Mouse (Mus musculus): Measurements from ENCODE around the gene Abtb2. TPM values are rescaled to one million over a fixed set of nuclear protein-coding genes. Genes with fewer than 3 reads are reported as not detected.

The Abtb2 gene
- polyA plus RNA-seq, 1 experiment from 2014 or later = 4.5 TPM

- 65% methylated on average over 8 of the region's 8 CpGs for WGBS
- Histone ChIP-seq H3K27me3 (replicated peaks) (no peaks in the 10 kb centered on the region), H3K9me3 (no peaks in the 10 kb centered on the region), H3K36me3 (no peaks in the 10 kb centered on the region), H3K9ac (no peak overlapping the region), H3K4me3 (replicated peaks) (no peak overlapping the region), H3K4me2 (no peak overlapping the region), H3K4me1 (no peaks in the 10 kb centered on the region; the same call in 1 of the 2 replicates), H3K27ac (no peak overlapping the region)
- ATAC-seq (ENCODE audit: insufficient read depth, low FRiP score, low read depth) = no peak
Measured at GRCm38 (mm10) chr2:103667962-103668815, 102.1 kb downstream of the Abtb2 start.

GRCm38 (mm10) chr2:103668939-103669338 is 102.8 kb downstream of the Abtb2 start:
- Histone ChIP-seq H3K27me3 (replicated peaks) (no peaks in the 10 kb centered on the region), H3K4me3 (replicated peaks) (no peak overlapping the region), H3K27ac (no peak overlapping the region), H3K9ac (no peak overlapping the region), H3K4me1 (no peaks in the 10 kb centered on the region; the same call in 1 of the 2 replicates), H3K36me3 (no peaks in the 10 kb centered on the region), H3K9me3 (no peaks in the 10 kb centered on the region), H3K4me2 (no peak overlapping the region)
- no peak for ATAC-seq (ENCODE audit: insufficient read depth, low FRiP score, low read depth)
- 74% methylated on average over 8 of the region's 8 CpGs for WGBS

GRCm38 (mm10) chr2:103669561-103669960 is 103.5 kb downstream of the Abtb2 start:
- Histone ChIP-seq H3K9me3 (no peaks in the 10 kb centered on the region), H3K9ac (no peak overlapping the region), H3K36me3 (no peaks in the 10 kb centered on the region), H3K4me3 (replicated peaks) (no peak overlapping the region), H3K4me1 (no peaks in the 10 kb centered on the region; the same call in 1 of the 2 replicates), H3K27ac (no peak overlapping the region), H3K4me2 (no peak overlapping the region), H3K27me3 (replicated peaks) (no peaks in the 10 kb centered on the region)
- WGBS = 91% methylated on average over 4 of the region's 4 CpGs
- no peak for ATAC-seq (ENCODE audit: insufficient read depth, low FRiP score, low read depth)

GRCm38 (mm10) chr2:103670276-103670680 is 104.2 kb downstream of the Abtb2 start:
- Histone ChIP-seq H3K36me3 (no peaks in the 10 kb centered on the region), H3K27me3 (replicated peaks) (no peaks in the 10 kb centered on the region), H3K27ac (no peak overlapping the region), H3K4me3 (replicated peaks) (no peak overlapping the region), H3K4me2 (no peak overlapping the region), H3K9ac (no peak overlapping the region), H3K9me3 (no peaks in the 10 kb centered on the region), H3K4me1 (no peaks in the 10 kb centered on the region; the same call in 1 of the 2 replicates)
- peak; percentile 45; the same call in 1 of the 2 replicates for ATAC-seq (ENCODE audit: insufficient read depth, low FRiP score, low read depth)
- 57% methylated on average over 3 of the region's 3 CpGs for WGBS

- Histone ChIP-seq H3K4me1 (no peaks in the 10 kb centered on the region; the same call in 1 of the 2 replicates), H3K27me3 (replicated peaks) (no peaks in the 10 kb centered on the region), H3K4me3 (replicated peaks) (no peak overlapping the region), H3K4me2 (no peak overlapping the region), H3K9ac (no peak overlapping the region), H3K36me3 (no peaks in the 10 kb centered on the region), H3K27ac (no peak overlapping the region), H3K9me3 (no peaks in the 10 kb centered on the region)
- no peak for ATAC-seq (ENCODE audit: insufficient read depth, low FRiP score, low read depth)
- WGBS = 68% methylated on average over 7 of the region's 7 CpGs
Measured at GRCm38 (mm10) chr2:103672573-103673119, 106.5 kb downstream of the Abtb2 start.

- no peak overlapping the region for H3K4me3 ChIP-seq (replicated peaks)
- H3K27me3 ChIP-seq (replicated peaks) = no peaks in the 10 kb centered on the region
- WGBS = 66% methylated on average over 4 of the region's 4 CpGs
- no peak for ATAC-seq (ENCODE audit: insufficient read depth, low FRiP score, low read depth)
- no peaks in the 10 kb centered on the region for H3K9me3 ChIP-seq
- H3K27ac ChIP-seq = no peak overlapping the region
- H3K36me3 ChIP-seq = no peaks in the 10 kb centered on the region
- H3K4me2 ChIP-seq = no peak overlapping the region
- H3K9ac ChIP-seq = no peak overlapping the region
- H3K4me1 ChIP-seq = no peaks in the 10 kb centered on the region
Measured at GRCm38 (mm10) chr2:103673609-103674008, 107.5 kb downstream of the Abtb2 start.

GRCm38 (mm10) chr2:103675391-103675790 is 109.3 kb downstream of the Abtb2 start:
- no peaks in the 10 kb centered on the region for H3K36me3 ChIP-seq
- H3K27ac ChIP-seq = no peak overlapping the region
- 88% methylated on average over 5 of the region's 5 CpGs for WGBS
- no peaks in the 10 kb centered on the region for H3K27me3 ChIP-seq (replicated peaks)
- no peak overlapping the region for H3K9ac ChIP-seq
- no peaks in the 10 kb centered on the region for H3K4me1 ChIP-seq
- H3K4me2 ChIP-seq = no peak overlapping the region
- H3K9me3 ChIP-seq = no peaks in the 10 kb centered on the region
- ATAC-seq (ENCODE audit: insufficient read depth, low FRiP score, low read depth) = no peak
- no peak overlapping the region for H3K4me3 ChIP-seq (replicated peaks)

GRCm38 (mm10) chr2:103676808-103677207 is 110.7 kb downstream of the Abtb2 start:
- Histone ChIP-seq H3K27me3 (replicated peaks) (no peaks in the 10 kb centered on the region), H3K9me3 (no peaks in the 10 kb centered on the region), H3K9ac (no peak overlapping the region), H3K36me3 (no peaks in the 10 kb centered on the region), H3K4me1 (no peaks in the 10 kb centered on the region), H3K4me3 (replicated peaks) (no peak overlapping the region), H3K27ac (no peak overlapping the region), H3K4me2 (no peak overlapping the region)
- WGBS = 48% methylated on average over 2 of the region's 2 CpGs
- no peak for ATAC-seq (ENCODE audit: insufficient read depth, low FRiP score, low read depth)

- no peaks in the 10 kb centered on the region for H3K27me3 ChIP-seq (replicated peaks)
- H3K36me3 ChIP-seq = no peaks in the 10 kb centered on the region
- WGBS = 81% methylated on average over 7 of the region's 7 CpGs
- ATAC-seq (ENCODE audit: insufficient read depth, low FRiP score, low read depth) = no peak
- no peak overlapping the region for H3K4me3 ChIP-seq (replicated peaks)
- no peaks in the 10 kb centered on the region for H3K4me1 ChIP-seq
- H3K9ac ChIP-seq = no peak overlapping the region
- no peaks in the 10 kb centered on the region for H3K9me3 ChIP-seq
- H3K4me2 ChIP-seq = no peak overlapping the region
- no peak overlapping the region for H3K27ac ChIP-seq
Measured at GRCm38 (mm10) chr2:103677614-103678369, 111.7 kb downstream of the Abtb2 start.

GRCm38 (mm10) chr2:103678433-103678832 is 112.3 kb downstream of the Abtb2 start:
- Histone ChIP-seq H3K36me3 (no peaks in the 10 kb centered on the region), H3K4me1 (no peaks in the 10 kb centered on the region), H3K4me3 (replicated peaks) (no peak overlapping the region), H3K9me3 (no peaks in the 10 kb centered on the region), H3K9ac (no peak overlapping the region), H3K27ac (no peak overlapping the region), H3K4me2 (no peak overlapping the region), H3K27me3 (replicated peaks) (no peaks in the 10 kb centered on the region)
- WGBS = 90% methylated on average over 6 of the region's 6 CpGs
- ATAC-seq (ENCODE audit: insufficient read depth, low FRiP score, low read depth) = no peak

- no peaks in the 10 kb centered on the region for H3K27me3 ChIP-seq (replicated peaks)
- no peak overlapping the region for H3K4me2 ChIP-seq
- no peaks in the 10 kb centered on the region for H3K36me3 ChIP-seq
- WGBS = 74% methylated on average over 9 of the region's 9 CpGs
- H3K4me3 ChIP-seq (replicated peaks) = no peak overlapping the region
- H3K27ac ChIP-seq = no peak overlapping the region
- ATAC-seq (ENCODE audit: insufficient read depth, low FRiP score, low read depth) = no peak
- no peaks in the 10 kb centered on the region for H3K4me1 ChIP-seq
- no peak overlapping the region for H3K9ac ChIP-seq
- H3K9me3 ChIP-seq = no peaks in the 10 kb centered on the region
Measured at GRCm38 (mm10) chr2:103680364-103681110, 114.4 kb downstream of the Abtb2 start.

Data from stomach, embryonic 15.5 days (tissue).